Mouse (Mus musculus): ENCODE data around the gene Postn.

Gene Postn

DNA sequence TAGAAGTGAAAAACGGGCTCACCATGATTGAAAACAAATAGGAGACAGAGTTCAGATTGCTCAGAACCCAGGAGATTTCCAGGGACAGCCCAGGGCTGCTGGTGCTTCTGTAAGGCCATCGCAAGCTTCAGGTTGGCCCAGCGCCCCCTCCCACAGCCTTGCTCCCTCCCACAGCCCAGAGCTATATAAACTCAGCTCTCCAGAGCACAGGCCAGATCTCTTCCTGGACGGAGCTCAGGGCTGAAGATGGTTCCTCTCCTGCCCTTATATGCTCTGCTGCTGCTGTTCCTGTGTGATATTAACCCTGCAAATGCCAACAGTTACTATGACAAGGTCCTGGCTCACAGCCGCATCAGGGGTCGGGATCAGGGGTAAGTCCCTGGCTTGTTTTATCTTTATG is at the start of gene Postn:
TSS of gene Postn (plus strand) at position 213 of the 400 bp plus-strand sequence.
- no peak for DNase-seq (ENCODE audit: low spot score in 2 of 2)

DNA sequence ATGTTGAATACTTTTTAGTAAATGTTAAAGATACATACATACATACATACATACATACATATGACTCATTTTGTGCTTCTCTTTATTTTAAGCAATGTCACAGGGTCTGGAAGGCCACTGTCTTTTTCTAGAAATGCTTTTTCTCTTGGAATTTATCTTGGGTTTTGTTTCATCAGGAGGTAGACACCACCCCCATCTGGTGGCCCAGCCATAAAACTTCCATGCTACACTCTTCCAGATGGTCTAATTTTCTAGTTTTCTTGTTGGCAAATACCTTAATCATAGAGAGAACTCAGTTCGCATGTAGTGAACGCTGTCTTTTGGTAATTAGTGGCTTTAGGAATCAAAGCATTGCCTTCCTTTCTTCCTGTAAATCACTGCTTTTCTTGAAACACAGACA is 46.9 kb upstream of the Postn start:
- no peak for DNase-seq (ENCODE audit: low spot score in 2 of 2)

DNA sequence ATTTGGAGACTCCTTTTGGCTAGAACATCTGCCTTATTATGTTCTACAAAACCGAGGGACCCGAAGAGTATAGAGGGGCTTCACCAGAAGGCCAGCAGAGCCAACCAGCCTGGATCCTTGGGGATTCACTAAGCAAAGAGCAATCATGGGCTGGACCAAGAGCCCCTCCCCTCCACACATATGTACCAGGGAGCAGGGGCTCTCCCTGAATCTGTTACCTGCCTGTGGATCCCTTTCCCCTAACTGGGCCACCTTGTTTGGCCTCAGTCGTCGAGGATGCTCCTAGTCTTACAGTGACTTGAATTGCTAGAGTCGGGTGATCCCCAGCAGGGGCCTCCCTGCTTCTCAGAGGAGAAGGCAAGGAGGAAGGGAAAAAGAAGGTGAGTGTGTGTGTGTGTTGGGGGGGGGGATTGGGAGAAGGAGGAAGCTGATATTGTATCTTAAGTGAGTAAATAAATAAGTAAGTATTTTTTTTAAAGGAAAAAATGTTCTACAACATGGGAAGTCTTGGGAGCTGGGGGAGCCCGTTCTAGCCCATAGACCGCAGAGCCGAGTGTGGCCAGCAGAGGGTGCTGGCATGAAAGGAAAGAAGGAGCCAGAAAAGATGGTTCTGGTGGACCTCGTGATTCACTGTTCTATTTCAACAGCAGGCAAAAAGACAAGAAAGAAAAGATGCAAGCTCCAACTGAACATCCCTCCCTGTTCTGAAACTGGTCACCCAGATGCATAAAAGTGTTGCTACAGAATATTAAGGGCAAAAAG is 7.8 kb upstream of the Postn start:
- DNase-seq (ENCODE audit: low spot score in 2 of 2) = peak; percentile 66 to 71

DNA sequence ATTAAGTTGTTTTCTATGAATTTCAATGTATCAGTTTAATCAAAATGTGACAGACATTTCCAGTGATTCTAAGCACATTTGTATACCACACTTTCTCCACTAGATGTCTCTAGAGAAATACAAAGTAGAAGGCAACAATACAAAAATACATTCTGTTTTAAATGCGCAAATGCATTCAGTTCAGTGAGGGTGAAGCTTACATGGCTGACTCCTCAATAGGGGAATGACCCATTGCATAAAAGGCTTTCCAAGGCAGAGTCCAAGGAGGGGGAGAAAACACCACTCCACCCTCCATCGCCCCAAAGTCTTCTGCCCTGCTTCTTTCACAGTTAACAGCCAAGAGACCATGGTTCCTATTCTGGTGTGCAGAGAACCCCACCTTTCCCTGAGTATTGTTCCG is 3.3 kb upstream of the Postn start:
- no peak for DNase-seq (ENCODE audit: low spot score in 2 of 2)

DNA sequence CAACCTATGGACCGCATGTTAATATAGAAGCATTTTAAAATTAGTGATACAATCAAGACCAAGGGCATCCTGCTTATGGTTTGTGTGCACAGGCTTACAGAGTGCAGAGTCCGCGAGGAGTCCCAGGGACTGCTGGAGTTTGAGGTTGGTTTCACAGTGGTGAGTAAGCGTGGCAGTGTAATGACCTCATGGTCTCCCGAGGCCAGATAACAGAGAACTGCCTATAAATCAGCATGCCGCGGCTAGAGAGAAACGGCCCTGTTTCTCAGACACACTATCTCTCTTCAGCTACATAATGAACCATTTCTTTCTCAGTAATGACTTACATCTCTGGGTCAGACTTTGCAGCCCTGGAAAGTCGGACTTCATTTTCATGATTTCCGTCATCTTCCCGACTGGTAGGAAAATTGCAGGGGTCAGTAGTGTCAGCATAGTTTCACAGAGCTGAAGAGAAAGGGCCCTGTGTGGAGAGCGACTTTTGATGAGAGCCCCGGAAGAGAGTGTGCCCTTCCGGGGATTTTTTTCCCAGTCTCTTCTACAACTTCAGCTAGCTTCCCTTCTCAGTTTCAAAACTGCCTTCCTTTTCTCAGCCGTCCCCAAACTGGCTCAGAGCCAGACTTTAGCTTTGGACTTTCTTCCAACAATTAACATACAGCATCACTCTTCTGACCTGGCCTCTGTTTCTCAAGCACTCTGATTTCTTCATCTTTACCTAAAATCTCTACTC is 2.3 kb upstream of the Postn start:
- DNase-seq (ENCODE audit: low spot score in 2 of 2) = no peak

DNA sequence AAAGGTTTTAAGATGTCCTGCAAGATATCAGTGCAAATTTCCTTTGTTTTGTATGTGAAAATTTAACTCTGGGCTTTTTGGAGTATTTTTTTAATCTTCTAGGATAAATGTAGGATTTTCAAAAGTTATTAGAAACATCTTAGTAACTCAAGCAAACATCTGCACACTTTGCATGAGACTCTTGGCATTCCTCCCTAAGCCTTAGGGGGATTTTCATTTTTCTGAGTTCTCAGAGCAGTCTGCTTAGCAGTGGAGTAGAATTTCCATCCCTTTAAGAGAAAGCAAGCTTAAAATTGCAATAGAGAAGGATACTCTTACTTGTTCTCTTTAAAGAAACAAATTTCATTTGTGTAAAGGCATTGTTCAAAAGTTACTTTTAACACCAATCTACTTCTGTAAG is 747 bp downstream of the Postn start:
- no peak for DNase-seq (ENCODE audit: low spot score in 2 of 2)

DNA sequence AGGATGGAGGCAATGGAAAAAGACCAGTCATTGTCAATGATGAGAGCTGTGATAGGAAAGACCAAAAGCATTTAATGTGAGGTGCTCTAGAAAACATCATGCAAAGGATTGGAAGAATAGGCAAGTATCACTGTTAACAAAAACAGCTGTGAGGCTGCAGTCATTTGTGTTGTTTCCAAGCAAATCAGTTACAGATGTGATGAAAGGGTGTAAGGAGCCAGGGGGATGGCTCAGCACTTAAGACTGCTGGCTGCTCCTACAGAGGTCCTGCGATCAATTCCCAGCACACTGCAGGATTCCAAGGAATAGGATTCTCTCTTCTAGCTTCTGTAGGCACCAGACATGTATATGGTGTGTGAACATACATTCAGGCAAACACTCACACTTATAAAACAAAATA is 10.1 kb downstream of the Postn start:
- DNase-seq (ENCODE audit: low spot score in 2 of 2) = no peak

DNA sequence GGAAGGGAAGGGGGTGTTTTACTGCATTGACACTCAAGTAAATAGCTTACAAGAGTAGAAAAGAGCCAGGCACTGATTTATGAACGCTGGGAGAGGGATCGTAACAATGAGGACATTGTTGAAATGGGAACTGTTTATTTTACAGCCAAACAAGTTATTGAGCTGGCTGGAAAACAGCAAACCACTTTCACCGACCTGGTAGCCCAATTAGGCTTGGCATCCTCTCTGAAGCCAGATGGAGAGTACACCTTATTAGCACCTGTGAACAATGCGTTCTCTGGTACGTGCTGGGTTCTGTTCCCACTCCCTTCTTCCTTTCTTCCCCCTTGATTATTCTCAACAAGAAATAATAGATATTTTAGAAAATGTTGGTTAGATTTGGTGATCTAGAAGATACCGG is 11.7 kb downstream of the Postn start:
- DNase-seq (ENCODE audit: low spot score in 2 of 2) = no peak

DNA sequence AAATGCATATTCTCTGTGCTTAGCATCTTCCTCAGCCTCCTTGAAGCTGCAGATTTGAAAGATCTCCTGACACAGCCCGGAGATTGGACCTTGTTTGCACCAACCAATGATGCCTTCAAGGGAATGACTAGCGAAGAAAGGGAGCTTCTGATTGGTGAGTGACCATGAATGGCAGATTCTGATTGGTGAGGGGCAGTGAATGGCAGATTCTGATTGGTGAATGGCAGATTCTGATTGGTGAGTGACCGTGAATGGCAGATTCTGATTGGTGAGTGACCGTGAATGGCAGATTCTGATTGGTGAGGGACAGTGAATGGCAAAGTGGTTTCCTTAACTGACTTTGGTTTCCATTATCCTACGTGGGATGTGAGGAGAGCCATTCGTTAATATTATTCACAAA is 15.1 kb downstream of the Postn start:
- DNase-seq (ENCODE audit: low spot score in 2 of 2) = no peak

DNA sequence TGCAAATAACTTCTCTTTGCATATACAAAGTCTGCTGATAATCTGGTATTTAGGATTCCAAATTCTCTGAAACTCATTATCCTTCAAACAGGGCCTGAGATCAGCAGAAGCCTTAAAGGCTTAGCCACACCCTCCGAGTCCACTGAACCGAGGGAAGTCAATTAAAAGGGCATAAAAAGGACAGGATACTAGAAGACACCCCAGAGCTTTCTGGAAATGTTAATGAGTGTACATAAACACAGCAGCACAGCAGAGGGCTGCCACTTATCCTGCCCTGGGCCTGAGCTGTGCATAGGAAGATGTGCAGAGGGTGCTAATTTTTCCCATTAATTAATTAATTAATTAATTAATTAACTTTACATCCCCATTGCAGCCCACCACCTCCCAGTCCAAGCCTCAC is 16.7 kb downstream of the Postn start:
- no peak for DNase-seq (ENCODE audit: low spot score in 2 of 2)

DNA sequence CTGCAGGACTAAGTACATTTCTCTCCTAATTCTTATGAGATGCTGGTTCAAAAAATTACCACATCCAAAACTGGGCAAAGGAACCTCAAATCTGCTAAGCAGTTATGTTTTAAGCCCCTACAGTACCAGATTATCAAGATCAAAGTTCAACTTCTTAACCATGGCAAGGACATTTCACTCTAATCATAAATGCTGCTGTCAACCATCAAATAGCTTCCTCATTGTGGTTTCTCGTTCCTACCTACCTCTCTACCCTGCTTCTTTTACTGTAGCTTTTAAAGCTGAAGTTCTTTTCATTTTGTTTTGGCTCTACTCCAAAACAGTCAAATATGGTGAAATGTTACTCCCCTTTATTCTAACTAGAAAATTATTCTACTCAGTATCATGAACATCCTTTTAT is 17.2 kb downstream of the Postn start:
- DNase-seq (ENCODE audit: low spot score in 2 of 2) = no peak

DNA sequence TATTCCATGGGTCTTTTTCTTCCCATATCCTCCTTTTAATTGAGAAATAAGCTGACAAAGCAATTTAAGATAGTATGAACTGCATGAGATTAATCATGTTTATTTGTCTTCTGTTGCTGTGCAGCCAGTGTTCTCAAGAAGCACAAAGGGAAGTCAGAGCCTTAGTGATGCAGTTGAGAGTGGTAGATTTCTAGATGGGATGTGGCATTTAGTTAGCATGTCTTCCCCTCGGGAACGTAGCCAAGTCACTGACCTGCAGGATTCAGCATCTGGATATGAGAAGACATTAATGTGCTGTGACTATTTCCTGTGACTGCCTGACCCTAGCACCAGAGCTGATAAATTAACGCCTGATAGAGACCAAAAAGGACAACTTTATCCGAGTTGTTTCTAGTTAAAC is 19.1 kb downstream of the Postn start:
- DNase-seq (ENCODE audit: low spot score in 2 of 2) = no peak

DNA sequence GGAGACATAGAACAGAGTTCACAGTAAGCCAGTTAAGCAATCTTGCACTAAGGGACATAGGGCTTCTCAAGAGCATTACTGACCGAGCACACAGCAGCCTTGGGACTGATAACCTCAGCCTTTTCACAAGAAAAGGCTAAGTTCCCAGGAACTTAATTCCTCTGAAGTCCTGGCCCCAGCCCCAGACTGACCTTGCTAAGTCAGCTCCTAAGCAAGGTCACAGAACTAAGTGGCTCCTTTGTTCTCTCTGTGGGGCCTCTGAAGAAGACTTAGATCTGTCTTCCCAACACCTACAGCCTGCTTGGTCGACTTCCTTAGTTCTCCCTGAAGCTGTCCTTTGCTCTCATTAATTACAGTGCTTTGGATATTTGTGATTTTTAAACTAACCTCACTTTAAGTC is 38.4 kb downstream of the Postn start:
- DNase-seq (ENCODE audit: low spot score in 2 of 2) = no peak

DNA sequence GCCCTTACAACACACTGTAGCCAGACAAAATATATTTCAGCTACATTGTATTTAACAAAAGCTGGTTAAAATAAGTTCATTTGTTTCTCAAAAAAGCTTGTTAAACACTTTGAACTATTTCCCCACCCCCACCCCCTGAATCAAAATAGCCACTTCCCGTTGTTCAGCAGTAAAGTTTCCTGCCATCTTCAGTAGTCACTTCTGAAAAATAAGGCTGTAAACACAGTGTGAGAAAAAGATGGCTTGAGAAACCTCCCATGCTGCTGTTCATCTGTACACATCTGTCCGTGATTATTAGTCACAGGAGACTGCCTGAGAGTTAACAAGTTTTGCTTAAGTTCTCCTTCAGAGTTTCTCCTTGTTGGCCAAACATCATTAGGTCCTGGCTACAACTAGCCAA is 39.0 kb downstream of the Postn start:
- DNase-seq (ENCODE audit: low spot score in 2 of 2) = no peak

DNA sequence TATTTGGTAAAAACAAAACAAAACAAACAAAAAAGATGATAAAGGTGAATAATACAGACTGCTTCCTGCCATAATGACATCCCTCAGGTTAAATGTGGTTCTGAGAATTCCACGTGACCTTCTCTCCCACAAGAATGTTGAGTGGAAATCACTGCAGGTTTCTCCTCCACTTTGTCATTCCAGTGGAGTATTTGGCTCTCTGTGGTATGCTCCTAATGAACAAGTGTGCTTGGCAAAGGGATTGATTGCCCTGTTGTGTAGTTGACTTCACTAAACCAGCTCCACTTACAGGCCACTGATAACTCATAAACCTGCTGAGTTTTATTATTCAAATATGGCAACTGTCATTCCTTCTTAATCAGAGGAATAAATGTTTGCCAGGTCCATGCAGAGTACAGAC is 39.7 kb downstream of the Postn start:
- DNase-seq (ENCODE audit: low spot score in 2 of 2) = no peak

DNA sequence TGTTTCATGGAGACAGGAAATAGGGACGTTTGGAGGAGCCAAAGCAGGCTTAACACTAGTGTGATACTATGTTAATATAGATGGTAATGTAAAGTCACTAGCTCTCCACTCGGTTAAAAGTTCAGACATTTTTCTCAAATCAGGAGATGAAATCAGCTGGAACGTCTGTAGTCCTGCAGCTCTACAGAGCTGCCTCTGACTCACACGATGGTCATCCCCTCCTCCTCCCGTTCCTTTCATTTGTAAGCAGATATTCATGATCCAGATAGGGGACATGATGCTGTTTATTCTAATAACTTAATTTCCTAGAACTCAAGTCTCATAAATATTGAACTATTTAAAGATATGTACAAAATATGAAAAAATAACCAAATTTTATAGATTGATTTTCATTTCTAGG is 40.8 kb downstream of the Postn start:
- DNase-seq (ENCODE audit: low spot score in 2 of 2) = no peak

DNA sequence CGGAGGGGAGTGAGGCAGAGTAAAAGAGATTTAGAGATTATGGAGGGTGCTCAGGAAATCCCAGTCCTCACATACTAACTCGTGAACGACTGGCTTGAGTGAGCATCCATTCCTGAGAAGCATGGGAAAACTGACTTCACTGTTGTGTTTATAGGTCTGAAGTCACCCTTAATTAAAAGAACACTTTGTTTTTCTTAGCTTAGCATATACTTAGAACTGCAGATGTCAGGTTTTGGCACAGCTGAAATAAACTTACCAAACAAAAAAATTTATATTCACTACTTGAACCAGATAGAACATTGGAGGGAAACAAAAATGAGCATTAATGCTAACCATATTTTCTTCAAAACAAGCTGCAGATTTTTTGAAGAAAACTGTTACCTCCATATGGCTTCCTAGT is 42.9 kb downstream of the Postn start:
- no peak for DNase-seq (ENCODE audit: low spot score in 2 of 2)

DNA sequence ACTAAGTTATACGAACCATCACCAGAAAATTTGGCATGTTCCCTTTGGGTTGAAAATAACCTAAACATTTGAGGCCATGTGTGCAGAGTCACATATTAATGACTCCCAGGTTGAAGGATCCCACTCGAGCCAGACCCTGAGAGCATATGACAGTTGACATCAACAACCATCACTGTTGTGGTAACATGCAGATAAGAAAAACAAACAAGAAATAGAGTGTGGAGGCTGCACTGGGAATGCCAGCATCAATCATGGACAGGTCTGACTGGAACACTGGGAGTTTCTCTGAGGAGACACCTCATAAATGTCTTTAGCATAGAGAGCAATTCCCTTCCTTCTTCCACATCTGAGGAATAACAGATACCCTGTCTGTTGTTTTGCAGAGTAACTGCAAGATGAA is 45.7 kb downstream of the Postn start:
- DNase-seq (ENCODE audit: low spot score in 2 of 2) = no peak

DNA sequence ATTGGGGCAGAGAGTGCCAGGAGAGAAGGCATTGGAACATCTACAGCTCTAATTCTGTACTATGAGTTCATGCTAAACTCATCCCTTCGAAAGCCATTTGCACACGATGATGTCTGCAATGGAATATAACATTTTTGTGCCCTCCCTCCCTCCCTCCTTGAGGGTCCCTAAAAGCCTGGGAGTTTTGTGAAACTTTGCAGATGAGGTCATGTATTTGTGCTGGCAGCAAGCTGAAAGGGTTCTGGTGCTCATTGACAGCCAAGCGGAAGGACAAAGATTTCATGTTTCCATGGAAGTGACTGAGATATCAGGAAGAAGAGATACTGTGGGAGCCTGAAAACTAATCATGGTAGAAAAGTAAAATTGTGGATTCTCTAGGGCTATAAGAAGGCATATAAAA is 50.1 kb downstream of the Postn start:
- DNase-seq (ENCODE audit: low spot score in 2 of 2) = no peak

DNA sequence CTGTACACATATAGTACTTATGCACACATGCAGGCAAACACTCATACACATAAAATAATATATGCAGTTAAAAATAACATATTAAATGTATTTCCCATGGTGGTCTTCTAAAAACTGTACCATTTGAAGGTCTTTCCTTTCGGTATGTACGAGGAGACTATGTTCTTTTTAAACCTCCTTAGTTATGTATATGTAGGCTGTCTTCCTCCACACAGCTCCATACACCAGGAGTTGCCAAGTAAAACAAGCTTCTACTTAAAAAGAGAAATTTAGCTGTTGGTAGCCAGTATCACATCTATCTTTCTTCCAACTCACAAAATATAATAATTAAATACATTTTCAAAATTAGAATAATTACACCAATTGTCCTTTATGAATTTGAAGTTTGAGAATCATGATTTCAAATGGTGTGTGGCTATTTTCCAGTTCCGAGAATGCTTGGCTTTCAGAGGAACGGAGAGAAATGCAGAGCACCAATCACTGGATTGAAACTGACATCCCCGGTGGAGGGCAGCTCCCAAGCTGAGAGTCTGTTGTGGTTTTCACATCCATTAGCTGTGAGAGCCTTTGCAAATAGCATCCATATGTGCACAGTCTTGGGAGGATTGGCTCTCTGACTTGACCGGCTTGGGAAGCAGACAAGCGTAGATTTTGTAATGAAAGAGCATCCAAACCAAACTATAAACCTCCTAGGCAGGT is 52.1 kb downstream of the Postn start:
- DNase-seq (ENCODE audit: low spot score in 2 of 2) = no peak

DNA sequence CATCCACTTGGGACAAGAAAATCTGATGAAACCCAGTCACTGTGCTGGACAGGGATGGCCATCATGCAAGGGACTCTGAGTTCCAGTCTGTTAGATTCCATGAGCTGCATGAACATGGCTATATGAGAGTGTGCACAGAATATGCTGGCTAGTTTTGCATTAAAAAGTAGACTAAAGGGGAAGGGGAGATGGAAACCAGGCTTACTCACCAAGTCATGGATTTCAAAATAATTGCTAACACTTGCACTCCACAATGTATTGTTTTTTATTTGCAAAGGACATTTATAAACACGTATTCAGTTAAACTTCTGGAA is 52.6 kb downstream of the Postn start:
- DNase-seq (ENCODE audit: low spot score in 2 of 2) = no peak

DNA sequence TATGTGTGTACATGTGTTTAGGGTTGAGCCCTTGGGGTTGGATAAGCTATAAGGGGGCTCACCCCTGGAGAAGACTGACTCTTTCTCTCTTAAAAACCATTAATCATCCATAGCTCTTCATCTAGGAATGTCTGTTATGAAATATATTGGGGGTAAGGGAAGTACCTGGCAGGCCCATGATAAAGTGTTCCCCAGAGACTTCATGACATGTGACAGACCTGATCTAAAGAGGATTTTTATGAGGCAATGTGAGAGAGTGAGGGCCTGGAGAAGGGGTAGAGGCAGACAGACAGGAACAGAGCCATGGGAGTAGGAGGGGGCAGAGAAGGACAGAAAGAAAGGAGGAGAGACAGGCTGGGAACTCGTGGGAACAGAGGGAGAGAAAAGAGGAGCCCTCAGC is 53.5 kb downstream of the Postn start:
- DNase-seq (ENCODE audit: low spot score in 2 of 2) = no peak

DNA sequence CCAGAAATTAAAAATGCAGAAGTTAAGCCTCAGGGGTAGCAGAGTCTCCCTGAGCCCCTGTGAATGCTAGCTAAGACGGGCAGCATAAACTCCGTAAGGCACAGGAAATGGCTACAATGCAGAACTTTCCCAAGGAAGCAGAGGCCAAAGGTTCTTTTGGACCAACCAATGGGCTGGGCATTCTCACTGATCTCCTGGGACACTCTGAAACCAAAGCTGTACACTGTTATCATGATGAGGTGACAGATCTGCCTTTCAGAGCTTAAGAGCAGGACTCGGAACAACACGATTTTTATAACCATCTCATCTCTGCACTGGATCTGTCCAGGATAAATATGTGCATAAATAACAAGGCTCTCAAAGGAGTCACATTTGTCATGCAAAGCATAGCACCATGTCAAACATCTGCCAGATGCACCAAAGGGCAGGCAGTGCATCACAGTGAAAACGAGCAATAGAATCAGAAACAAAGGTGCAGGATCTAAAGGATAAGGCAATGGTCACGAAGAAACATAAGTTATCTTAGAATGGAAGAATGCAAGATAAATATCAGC is 57.0 kb downstream of the Postn start:
- no peak for DNase-seq (ENCODE audit: low spot score in 2 of 2)
